Mouse (Mus musculus) limb, embryonic 11.5 days (tissue): Measurements from ENCODE around the gene Glipr1l2. TPM values are rescaled to one million over a fixed set of nuclear protein-coding genes. Genes with fewer than 3 reads are reported as not detected.
"Not testable (repeated sequence)": the region's sequence is repeated elsewhere in the genome, so short reads cannot be mapped to it uniquely, and the experiment has no call there.

Experiments
- ATAC-seq: fragments of 200-750 bp; cut with Nextera tagmentation; 2 replicates; pipeline ENCODE4 v1.8.0; 2017; ENCODE audit warnings: low read depth; ENCODE audit not compliant: insufficient number of reproducible peaks, low FRiP score, low TSS enrichment
- DNase-seq: peaks from one replicate; pipeline ENCODE4 v3.0.0-alpha.2; 2015; ENCODE audit warnings: low spot score
- H3K27ac ChIP-seq: fragments of 300-500 bp; sonication (generic); replicated peaks from 2 replicates; pipeline ENCODE4 v1.5.1; 2014; ENCODE audit warnings: low read depth, mild to moderate bottlenecking, low read length
- H3K27me3 ChIP-seq: fragments of 300-500 bp; sonication (generic); 2 replicates; pipeline ENCODE4 v1.6.1; 2014; ENCODE audit warnings: mild to moderate bottlenecking, low read length, mixed read lengths; ENCODE audit not compliant: control insufficient read depth, insufficient read depth
- H3K36me3 ChIP-seq: fragments of 300-500 bp; sonication (generic); 2 replicates; pipeline ENCODE4 v1.6.1; 2014; ENCODE audit warnings: mild to moderate bottlenecking, low read length, moderate library complexity, mixed read lengths; ENCODE audit not compliant: control insufficient read depth, insufficient read depth
- H3K4me1 ChIP-seq: fragments of 300-500 bp; sonication (generic); 2 replicates; pipeline ENCODE4 v1.6.1; 2014; ENCODE audit warnings: low read length, mixed read lengths; ENCODE audit not compliant: control insufficient read depth, insufficient read depth
- H3K4me2 ChIP-seq: fragments of 300-500 bp; sonication (generic); 2 replicates; pipeline ENCODE4 v1.6.1; 2014; ENCODE audit warnings: low read depth, mild to moderate bottlenecking, moderate library complexity; ENCODE audit not compliant: severe bottlenecking
- H3K4me3 ChIP-seq: fragments of 300-500 bp; sonication (generic); 2 replicates; pipeline ENCODE4 v1.5.1; 2014; ENCODE audit warnings: low read depth, low read length
- H3K9ac ChIP-seq: fragments of 300-500 bp; sonication (generic); 2 replicates; pipeline ENCODE4 v1.6.1; 2014; ENCODE audit warnings: mild to moderate bottlenecking, low read length
- H3K9me3 ChIP-seq: fragments of 300-500 bp; sonication (generic); 2 replicates; pipeline ENCODE4 v1.6.1; 2016; ENCODE audit warnings: low read length; ENCODE audit not compliant: control insufficient read depth
- WGBS: fragments of 180-500 bp; shearing (Covaris S2); extraction: QIAGEN DNeasy Blood & Tissue Kit; methylation state at CpG from one replicate; pipeline ENCODE4 v1.1.7; 2014; 5-methylcytosine and 5-hydroxymethylcytosine counted together
- polyA plus RNA-seq: library from polyadenylated mRNA; unstranded; fragments of >200 nt; fragmentation: Nextera tagmentation; extraction: Ambion mirVana; gene quantifications from 2 replicates; pipeline ENCODE4 v1.2.1, GENCODE M21; 2014

Glipr1l2 gene
- polyA plus RNA-seq = not detected in 2 replicates

DNA sequence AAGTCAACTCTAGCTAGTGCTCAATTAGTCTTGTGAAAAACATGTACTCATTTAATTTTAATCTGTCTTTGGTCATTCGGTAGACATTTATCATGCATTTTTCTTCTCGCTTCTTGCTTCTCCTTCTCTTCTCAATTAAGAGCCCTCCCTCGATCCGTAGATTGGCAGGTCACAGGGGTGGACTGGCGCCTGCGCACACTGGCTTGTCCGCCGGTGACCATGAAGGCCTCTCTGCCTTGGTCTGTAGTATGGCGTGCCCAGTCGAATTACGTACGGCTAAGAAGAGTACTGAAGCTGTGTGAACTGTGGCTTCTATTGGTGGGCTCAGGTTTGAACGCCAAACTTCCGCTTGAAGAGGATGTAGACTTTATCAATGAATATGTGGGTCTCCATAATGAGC is at the start of gene Glipr1l2:
Gene Glipr1l2, plus strand, starts transcription at position 198 of the 400 bp plus-strand sequence.
- DNase-seq (no peak), ATAC-seq (no peak)
- no peaks in the 10 kb centered on the region for H3K27me3 ChIP-seq
- H3K9me3 ChIP-seq = no peaks in the 10 kb centered on the region
- no peak within 1 kb of the TSS for H3K4me3 ChIP-seq
- no peak within 1 kb of the TSS for H3K27ac ChIP-seq
- H3K4me2 ChIP-seq = no peak within 1 kb of the TSS
- WGBS = 95% methylated on average over 14 of the region's 14 CpGs
- H3K9ac ChIP-seq = no peak within 1 kb of the TSS
- no peaks in the 10 kb centered on the region for H3K36me3 ChIP-seq
- H3K4me1 ChIP-seq = no peaks in the 10 kb centered on the region

DNA sequence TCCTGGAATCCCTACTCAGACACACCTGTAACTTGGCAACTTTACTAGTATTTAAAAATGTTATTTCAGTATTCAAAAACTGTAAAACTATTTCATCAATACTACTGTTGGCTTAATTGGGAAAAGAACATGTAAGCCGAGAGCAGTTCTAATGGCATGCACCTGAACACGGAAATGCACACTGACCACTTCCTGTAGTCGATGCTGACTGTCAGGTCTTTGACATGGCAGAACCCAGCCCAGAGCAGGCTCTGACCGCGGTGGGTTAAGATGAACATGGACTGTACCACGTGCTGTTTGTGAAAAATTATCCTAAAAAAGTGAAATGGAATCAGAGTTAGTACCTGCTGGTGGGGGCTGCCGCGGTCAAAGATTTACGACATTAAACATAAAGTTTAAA is 39.6 kb upstream of the Glipr1l2 start:
- H3K4me2 ChIP-seq, H3K9me3 ChIP-seq, H3K9ac ChIP-seq, H3K36me3 ChIP-seq, H3K27me3 ChIP-seq, ATAC-seq, H3K4me1 ChIP-seq, H3K27ac ChIP-seq, DNase-seq, H3K4me3 ChIP-seq: not testable (repeated sequence)
- 80% methylated on average over 9 of the region's 9 CpGs for WGBS

DNA sequence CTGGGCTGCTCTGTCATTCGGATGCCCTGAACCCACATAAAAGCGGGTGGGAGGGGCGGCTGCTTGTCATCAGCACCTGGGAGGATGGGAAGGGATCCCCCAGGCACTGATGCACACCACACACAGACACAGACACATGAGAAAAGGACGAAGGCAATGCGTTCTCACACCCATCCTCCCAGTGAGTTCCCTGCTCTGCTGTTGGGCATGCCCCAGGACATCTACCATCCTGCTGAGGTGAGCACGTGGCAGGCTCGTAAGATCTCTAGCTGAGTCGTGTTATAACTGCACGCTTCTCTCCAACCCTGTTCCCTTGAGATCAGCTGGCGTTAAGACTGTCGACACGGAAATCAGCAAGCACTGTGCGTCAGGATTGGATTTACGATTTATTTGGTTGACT is 38.9 kb upstream of the Glipr1l2 start:
- not testable (repeated sequence) for H3K27ac ChIP-seq, ATAC-seq, H3K36me3 ChIP-seq, H3K4me2 ChIP-seq, H3K27me3 ChIP-seq, H3K4me3 ChIP-seq, H3K9me3 ChIP-seq, H3K9ac ChIP-seq, H3K4me1 ChIP-seq, DNase-seq
- WGBS = 49% methylated on average over 14 of the region's 14 CpGs

DNA sequence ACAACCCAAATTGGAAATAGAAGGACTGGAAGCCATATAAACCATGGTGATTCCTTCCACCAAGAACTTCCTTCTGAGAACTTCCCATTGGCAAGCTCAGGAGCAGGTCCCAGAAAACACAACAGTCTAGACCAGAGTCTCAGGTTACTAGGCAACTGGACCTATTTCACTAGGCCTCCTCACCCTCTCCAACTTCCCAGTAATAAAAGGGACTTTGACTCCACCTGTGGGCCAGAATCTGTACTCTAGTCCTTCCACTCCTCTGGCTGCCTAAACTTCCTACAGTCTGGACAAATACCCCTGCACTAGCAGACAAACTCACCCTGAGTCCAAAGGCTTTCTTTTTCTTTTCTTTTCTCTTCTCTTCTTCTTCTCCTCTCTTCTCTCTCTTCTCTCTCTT is 31.9 kb upstream of the Glipr1l2 start:
- Histone ChIP-seq H3K9me3 (no peaks in the 10 kb centered on the region), H3K27me3 (no peaks in the 10 kb centered on the region), H3K4me1 (no peaks in the 10 kb centered on the region), H3K4me2 (no peak overlapping the region), H3K4me3 (no peak overlapping the region), H3K9ac (no peak overlapping the region), H3K36me3 (no peaks in the 10 kb centered on the region), H3K27ac (no peak overlapping the region)
- no peak; the same call in 1 of the 2 replicates for ATAC-seq
- DNase-seq = no peak

DNA sequence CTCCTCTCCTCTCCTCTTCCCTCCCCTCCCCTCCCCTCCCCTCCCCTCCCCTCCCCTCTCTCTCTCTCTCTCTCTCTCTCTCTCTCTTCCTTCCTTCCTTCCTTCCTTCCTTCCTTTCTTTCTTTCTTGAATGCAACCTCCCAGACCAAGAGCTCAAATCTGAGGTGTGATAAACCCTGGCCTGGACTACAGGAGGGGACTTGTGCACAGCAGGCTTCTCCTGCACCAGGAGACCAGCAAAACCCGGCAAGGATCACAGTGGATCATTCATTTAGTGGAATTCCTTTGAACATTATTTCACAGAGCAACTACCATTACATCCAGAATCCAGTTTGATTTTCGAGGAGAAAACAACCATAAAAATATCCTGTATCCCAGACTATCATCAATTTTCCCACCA is 31.2 kb upstream of the Glipr1l2 start:
- 71% methylated on average over 2 of the region's 2 CpGs for WGBS
- H3K9me3 ChIP-seq, H3K4me2 ChIP-seq, H3K36me3 ChIP-seq, ATAC-seq, H3K4me1 ChIP-seq, H3K4me3 ChIP-seq, H3K27ac ChIP-seq, H3K27me3 ChIP-seq, H3K9ac ChIP-seq: not testable (repeated sequence)
- peak; percentile 47 for DNase-seq

DNA sequence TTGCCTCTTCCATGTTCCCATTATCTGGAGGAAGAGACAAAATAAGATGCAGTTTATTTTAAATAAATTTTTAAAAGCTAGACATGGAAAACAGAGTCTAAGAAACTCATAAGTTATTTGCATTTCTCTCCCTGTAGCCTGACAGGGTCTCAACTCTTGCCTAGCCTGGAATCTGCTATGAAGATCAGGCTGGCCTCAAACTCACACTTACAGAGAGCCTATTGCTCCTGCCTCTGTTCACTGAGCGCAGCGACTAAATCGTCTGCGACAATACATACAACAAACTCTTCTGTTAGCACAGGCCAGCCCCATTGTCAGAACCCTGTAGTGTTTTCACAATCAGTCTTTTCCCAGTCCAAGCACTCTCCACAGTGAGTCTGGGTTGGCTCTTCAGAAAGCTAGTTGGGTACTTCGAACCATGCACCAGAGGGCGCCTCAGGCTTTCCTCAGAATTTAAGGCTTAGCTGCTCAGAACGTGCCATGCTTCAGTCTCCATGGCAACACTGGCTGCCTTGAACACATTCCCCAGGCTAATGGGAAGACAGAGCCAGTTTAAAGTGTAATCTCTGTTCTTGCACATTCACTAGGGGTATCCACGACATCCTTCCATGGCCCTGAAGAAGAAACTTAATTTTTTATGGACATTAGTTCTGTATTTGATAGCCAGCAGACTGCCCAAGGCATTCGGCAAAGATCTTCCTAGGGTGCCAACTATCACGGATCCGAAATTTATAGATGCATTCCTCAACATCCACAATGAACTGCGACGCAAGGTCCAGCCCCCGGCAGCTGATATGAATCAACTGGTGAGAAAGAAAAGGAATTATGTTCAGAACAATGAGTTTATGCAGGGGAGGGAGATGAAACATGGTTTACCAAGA is 23.2 kb upstream of the Glipr1l2 start, which contains the start of gene Glipr1l1:
Gene Glipr1l1, plus strand, starts transcription at position 488 of the 881 bp plus-strand sequence.
- Histone ChIP-seq H3K4me2 (no peak within 1 kb of the TSS), H3K27me3 (no peaks in the 10 kb centered on the region), H3K27ac (no peak within 1 kb of the TSS), H3K36me3 (no peaks in the 10 kb centered on the region), H3K9ac (no peak within 1 kb of the TSS), H3K9me3 (no peaks in the 10 kb centered on the region), H3K4me1 (no peaks in the 10 kb centered on the region), H3K4me3 (no peak within 1 kb of the TSS)
- ATAC-seq (peak; percentile 78), DNase-seq (peak; percentile 73)
- 58% methylated on average over 14 of the region's 14 CpGs for WGBS

GRCm38 (mm10) chr10:112060583-112060934 is 22.6 kb upstream of the Glipr1l2 start:
- not testable (repeated sequence) for H3K27ac ChIP-seq, H3K4me3 ChIP-seq, H3K36me3 ChIP-seq, H3K4me2 ChIP-seq, H3K9me3 ChIP-seq, H3K9ac ChIP-seq, H3K27me3 ChIP-seq, DNase-seq, ATAC-seq, H3K4me1 ChIP-seq
- 91% methylated on average over 6 of the region's 6 CpGs for WGBS

GRCm38 (mm10) chr10:112080044-112080443 is 3.1 kb upstream of the Glipr1l2 start:
- no peaks in the 10 kb centered on the region for H3K9me3 ChIP-seq
- no peak overlapping the region for H3K27ac ChIP-seq
- no peaks in the 10 kb centered on the region for H3K27me3 ChIP-seq
- no peak overlapping the region for H3K4me3 ChIP-seq
- no peak overlapping the region for H3K4me2 ChIP-seq
- no peaks in the 10 kb centered on the region for H3K4me1 ChIP-seq
- H3K36me3 ChIP-seq = no peaks in the 10 kb centered on the region
- ATAC-seq (no peak), DNase-seq (no peak)
- 64% methylated on average over 2 of the region's 2 CpGs for WGBS
- no peak overlapping the region for H3K9ac ChIP-seq
